Mouse (Mus musculus): ENCODE measurements around the gene Lrrc49. TPM values are rescaled to one million over a fixed set of nuclear protein-coding genes. Genes with fewer than 3 reads are reported as not detected.

Gene Lrrc49
- total RNA-seq, 2 experiments from 2014 or later: 2.1 to 2.6 TPM

DNA sequence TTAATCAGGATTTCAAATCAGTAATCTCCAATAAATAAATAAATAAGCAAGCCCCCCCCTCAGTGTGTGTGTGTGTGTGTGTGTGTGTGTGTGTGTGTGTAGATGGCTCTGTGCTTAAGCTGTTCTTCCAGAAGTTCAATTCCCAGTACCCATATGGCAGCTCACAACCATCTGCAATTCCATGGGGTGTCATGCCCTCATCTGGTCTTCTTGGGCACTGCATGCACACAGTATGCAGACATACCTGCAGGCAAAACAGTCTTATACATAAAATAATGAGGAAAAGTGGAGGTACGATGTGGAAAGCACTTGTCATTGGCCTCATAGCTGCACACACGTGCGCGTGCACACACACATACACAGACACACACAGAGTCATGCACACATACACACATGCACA lies 136.7 kb downstream of the Lrrc49 start:
- no peak for DNase-seq
- intact Hi-C loops (cut with DNase I): no loop called here

DNA sequence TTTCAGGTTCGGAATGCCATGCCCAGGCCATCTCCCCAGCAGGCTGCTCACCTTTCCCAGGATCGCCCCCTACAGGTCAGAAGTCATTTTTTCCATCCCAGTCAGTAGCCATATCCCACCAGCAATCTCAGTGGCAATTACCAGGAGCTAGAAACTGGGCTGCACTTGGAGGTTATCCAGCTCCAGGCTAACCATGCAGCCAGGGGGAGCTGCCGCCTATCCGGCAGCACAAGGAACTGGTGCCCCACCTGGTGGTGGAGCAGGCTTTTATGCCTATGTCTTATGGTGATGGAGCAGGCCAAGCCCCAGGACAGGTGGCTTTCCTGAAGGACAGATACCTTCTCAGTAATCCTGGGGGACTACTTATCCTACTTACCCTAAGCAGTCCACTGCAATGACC lies 139.8 kb downstream of the Lrrc49 start:
- intact Hi-C loops (cut with DNase I): no loop called here
- DNase-seq: no peak

DNA sequence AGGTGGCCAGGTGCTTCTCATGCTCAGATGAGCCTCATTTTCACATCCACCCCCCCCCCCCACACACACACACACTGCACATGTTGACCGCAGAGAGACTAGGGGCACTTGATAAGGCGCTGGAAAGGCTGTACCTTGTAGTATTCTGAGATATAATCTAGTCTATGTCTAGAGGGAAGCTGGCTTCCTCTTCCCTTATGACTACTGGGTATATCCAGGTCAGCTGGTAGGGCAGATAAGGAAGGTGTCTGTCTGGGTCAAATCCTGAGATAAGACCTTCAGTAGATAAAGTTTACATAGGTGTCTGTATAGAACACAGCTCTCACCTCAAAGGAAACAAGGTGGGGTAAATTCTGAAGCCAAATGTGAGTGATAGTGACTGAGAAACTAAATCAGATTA lies 141.8 kb downstream of the Lrrc49 start:
- no peak for DNase-seq
- intact Hi-C loops (cut with DNase I): no loop called here

DNA sequence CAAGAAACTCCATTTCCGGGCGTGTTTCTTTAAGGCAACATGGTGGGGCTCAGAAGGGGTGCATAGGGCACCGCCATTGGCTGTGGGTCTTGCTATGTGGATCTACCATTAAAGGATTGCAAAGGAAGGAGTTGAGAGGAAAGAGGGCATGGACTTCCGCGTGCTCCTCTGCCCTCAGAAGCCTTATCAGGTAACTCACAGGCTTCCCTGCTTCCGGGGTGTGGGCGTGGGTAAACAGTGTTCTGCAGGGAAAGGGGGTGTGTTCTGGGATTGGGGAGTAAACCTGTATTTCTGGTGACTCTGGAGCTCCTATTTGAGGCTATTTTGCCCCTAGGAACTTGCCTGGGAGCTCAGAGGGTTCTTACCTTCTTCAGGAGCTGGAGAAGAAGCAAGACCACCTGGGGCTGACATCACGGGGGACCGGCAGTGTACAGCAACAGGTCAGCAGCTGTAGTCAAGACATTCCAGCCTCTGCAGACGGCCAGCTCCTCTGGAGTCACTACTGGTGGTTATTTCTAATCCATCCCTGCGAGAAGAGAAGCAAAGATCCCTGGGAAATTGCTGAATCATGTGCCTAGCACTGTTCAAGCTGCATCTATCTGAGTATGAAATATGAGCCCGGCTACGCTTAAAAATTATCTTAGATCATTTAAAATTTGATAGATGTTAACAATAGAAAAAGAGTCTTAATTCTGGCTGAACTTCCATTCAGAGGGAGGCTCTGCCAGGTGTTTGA lies 142.4 kb downstream of the Lrrc49 start:
- intact Hi-C loops (cut with DNase I): no loop called here
- DNase-seq: no peak

DNA sequence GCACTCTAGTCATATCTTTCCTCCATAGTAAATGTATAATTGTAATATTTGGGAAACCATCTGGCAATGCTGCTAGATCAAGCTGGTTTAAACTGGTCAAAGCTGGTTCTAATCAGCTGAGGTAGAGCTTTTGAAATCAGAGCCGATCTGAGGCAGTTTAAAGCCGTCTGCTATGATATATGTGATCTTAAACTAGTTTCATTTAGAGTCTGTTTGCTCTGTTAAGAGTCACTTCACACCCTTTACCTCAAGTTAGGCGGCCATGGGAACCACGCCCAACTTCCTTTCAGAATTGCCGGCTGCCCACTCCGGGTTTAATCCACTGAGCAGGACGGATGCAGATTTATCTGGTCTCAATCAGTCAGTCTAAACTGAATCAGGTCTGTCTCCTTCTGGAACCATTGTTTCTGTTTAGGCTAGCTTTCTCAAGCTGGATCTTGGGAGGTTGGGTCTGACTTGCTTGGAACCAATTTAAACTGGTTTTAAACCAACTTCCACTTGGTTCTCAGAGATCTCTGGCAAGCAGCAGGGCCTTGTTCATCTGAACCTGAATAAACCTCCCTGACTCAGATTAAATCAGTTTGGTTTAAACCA lies 144.4 kb downstream of the Lrrc49 start:
- intact Hi-C loops (cut with DNase I): no loop called here
- DNase-seq: no peak

DNA sequence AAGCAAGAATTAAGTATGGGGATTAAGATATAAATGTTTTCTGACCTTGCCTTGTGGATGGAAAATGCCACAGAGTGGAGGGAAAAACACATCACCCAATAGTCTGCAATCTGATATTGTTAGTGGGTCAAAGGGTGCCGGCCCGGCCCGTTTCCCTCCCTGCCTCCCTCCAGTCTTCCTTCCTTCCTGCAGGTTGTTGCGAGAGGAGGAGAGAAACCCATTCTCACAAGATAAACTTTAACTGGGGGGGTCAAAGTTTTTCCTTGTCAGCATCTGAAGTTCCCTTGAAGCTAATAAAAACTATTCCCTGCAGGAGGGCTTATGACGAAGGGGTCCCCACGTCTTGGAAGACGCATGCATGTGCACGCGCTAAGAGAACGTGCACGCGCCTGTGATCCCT lies 157.6 kb downstream of the Lrrc49 start:
- intact Hi-C loops (cut with DNase I): no loop called here
- DNase-seq: no peak

DNA sequence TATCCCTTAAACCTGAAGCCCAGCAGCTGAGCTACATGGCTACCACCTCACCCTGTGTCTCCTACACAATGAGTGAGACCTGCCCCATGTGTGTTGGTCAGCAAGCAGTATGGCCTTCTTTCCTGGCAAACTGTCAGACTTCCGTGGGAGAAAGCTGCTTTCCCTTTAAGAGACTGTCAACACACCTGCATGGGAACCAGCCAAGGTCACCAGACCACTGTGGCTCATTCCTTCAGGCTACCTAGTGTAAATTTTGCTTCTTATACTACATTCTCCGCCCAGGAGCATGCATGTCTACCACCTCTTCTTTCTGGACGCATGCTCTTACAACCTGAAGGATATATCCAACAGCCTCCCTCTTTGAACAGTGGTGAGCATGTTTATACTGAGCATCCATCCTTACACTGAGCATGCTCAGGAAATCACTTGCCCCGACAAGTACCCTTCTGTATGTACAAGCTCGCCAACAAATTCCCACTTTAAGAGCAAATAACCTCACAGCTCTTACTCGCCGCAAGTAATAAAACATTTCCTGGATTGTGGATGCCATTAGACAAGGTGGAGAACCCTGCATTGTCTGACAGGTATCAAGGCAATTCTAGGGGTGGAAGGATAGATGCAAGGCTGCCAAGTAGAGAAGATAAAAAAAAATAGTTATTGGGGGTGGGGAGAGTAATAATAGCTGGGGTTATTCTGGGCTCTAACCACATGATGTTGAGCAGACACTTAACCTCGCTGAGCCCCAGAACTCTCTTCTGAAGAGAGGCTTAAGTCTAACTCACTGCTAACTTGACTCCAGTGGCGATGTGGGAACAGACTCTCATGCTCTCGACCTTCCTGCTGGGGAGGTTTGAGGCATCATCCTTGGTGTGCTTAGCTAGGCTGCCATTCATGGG lies 158.4 kb downstream of the Lrrc49 start:
- no peak for DNase-seq
- intact Hi-C loops (cut with DNase I): no loop called here

DNA sequence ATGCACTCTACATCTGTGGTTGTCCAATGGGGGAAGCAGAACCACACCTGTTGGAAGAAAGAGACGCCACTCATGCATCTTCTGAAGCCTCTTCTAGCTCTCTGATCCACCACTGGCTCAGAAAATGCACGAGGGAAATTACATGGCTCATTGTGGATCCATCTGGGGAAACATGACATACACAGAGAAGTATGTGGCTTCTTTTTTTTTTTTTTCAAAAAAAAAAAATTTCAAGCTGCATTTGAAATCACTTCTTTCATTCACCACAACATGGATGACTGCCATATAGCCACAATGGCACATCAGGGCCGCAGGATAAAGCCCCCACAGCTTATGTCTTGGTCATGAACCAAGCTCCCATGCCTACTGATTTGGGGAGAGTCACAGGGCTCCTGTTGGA lies 159.7 kb downstream of the Lrrc49 start:
- DNase-seq: no peak
- intact Hi-C loops (cut with DNase I): no loop called here

DNA sequence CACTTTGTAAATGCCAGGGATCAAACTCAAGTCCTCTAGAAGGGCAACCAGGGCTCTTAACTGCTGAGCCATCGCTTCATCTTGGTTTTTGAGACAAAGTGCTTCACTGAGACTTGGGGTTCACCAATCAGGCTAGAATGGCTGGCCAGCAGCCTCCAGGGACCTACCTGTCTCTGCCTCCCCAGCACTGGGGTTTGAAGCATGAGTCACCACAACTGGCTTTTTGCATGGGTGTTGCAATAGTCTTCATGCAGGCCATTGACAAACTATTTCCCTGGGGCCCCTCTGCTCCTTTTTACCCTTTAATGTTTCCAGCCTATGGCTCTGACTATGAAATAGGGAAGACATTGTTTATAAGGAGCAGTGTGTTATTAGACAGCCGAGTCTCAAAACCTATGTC lies 160.1 kb downstream of the Lrrc49 start:
- no peak for DNase-seq
- intact Hi-C loops (cut with DNase I): no loop called here

DNA sequence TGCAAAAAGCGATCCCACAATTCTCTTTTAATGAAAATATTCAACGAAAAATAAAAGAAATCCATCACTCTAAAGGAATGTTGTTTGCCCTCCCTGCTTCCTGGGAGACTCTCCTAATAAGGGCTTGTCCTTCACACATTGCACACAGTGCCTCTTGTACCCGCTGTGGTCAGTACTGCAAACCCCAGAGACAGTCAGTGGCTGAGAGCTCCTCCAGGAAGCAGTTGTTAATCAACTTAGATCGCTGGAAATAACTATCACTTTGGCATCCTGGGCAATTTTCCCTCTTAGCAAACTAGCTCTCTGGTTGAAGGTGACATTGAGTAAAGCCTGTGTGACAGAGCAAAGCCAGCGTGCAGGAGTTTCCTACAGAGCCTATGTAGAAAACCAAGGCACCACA lies 160.9 kb downstream of the Lrrc49 start:
- intact Hi-C loops (cut with DNase I): no loop called here
- DNase-seq: no peak

DNA sequence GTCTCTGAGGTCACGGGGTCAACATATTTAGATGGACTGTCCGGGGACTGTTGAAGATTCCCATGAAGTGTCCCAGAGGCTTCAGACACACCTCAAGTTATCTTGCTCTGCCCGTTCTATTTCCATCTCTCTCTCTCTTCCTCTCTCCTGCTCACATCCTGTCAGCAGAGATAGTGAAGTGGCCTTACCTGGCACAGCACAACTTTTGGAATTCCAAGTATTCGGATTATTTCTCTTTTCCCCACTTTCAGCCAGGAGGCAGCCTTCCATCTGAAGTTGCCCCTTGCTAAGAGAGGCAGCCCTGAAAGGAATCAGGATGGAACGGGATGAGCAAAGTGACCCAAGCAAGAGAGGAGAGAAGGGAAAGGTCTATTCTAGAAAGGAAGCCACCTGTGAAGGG lies 161.8 kb downstream of the Lrrc49 start:
- intact Hi-C loops (cut with DNase I): no loop called here
- DNase-seq: no peak

DNA sequence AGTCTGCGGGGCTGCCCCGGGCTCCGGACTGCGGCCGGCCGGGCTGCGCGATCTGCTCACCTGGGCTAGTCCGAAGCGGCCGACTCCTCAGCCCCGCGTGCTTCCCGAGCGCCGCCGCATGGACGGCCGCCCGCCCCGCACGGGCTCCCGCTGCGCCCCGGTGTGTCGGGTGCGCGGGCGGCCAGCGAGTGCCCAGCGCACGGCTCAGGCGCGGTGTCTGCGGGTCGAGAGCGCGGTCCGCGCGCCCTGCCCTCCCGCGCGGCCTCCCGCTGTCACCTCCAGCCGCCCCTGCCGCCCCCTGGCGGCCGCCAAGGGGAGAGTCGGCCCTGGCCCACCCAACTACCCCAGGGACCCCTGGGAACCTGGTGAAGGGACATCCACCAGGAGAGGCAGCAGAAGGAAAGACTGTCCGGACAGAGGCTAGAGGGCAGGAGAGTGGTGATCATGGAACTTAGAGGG lies 166.1 kb downstream of the Lrrc49 start, which contains the start of gene Thsd4:
Gene Thsd4 (minus strand): TSS at position 241 of the 459 bp plus-strand sequence.
- peak; percentile 32 to 57 for DNase-seq
- intact Hi-C loops (cut with DNase I): loop anchor here (2.0 kb wide), 2 partner anchors 247 to 275 kb away; no protein-coding TSS in a partner anchor

DNA sequence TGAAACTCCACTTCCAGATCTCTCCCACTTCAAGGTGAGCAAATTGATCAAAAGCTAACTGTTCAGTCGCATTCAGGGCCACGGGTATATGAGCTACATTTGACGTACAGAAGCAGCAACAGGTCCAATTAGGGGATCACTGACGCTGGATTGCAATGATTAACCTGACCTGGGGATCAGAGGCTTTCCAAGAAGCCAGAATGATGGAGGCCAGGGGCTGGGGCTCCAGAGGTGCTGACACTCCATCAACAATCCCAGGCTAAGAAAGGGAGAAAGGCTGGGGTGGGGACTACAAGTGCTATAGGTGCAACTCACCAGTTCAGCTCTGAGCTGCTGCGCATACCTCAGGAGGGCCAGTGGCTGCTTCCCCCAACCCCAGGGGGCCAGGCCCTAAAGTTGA lies 166.8 kb downstream of the Lrrc49 start:
- intact Hi-C loops (cut with DNase I): loop anchor here (2.0 kb wide), 1 partner anchor 246 kb away; no protein-coding TSS in a partner anchor
- no peak for DNase-seq

DNA sequence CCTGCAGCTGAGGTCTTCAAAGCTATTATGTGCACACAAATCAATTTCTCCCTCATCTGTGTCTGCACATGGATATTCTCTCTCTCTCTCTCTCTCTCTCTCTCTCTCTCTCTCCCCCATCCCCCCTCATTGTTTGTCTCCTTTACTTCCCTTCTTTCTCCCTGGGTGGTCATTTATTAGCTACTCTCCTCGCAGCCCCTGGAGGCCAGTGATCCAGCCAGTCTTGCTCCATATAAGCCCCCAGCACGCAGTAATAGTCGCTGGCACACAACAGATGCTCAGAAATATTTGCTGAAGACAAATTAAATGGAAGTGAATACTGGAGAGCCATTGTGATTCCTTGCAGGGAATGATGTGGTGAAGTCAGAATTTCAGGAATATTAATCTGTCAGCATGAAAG lies 168.4 kb downstream of the Lrrc49 start:
- DNase-seq: no peak
- intact Hi-C loops (cut with DNase I): no loop called here

Other genes starting within 250 kb of the Lrrc49 start
- under 1 TPM; 0.59 to 0.84 TPM for gene Thsd4, start 166.1 kb downstream of the Lrrc49 start, total RNA-seq (2021)
- gene Larp6, start 24.8 kb upstream of the Lrrc49 start, total RNA-seq (2021): 1 to 10 TPM; 1.1 to 1.3 TPM
- 100 to 1,000 TPM; 103 to 112 TPM for gene Uaca, start 106.4 kb upstream of the Lrrc49 start, total RNA-seq (2021)

Measured in gastrocnemius, postnatal 36 days (tissue).